Mouse (Mus musculus): Measurements from ENCODE around the gene Ccdc97. TPM values are rescaled to one million over a fixed set of nuclear protein-coding genes. Genes with fewer than 3 reads are reported as not detected.

The Ccdc97 gene
- total RNA-seq, 2 experiments from 2014 or later: 61.2 TPM

DNA sequence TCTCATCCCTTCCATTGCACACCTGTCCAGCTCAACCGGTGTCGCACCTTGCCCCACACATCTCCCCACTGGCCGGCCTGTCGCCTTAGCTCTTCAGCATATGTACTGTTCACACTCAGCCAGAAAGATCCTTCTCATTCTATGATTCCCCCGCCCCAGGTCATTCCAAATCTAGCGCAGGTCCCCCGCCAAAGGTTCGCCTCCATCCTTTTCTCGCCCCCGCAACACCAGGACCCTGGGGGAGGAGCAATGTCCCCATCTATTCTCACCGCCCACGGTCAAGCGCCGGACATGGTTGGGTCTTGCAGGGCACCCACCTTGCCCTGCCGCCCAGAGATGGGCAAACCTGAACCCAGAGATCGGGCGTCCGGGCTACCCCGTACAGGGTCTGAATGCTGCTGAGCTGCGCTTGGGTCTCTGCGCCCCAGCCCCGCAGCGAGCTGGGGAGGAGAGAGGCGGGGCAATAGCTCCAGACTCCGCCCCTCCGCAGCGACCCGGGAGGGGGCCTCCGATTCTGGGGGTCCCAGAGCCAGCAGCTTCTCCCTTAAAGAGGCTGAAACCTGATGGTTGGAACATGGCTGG lies 44.1 kb downstream of the Ccdc97 start, which contains the start of gene Tmem91:
TSS of gene Tmem91 (minus strand) at position 448 of the 582 bp plus-strand sequence.
- DNase-seq (ENCODE audit: low spot score in 2 of 2): no peak

DNA sequence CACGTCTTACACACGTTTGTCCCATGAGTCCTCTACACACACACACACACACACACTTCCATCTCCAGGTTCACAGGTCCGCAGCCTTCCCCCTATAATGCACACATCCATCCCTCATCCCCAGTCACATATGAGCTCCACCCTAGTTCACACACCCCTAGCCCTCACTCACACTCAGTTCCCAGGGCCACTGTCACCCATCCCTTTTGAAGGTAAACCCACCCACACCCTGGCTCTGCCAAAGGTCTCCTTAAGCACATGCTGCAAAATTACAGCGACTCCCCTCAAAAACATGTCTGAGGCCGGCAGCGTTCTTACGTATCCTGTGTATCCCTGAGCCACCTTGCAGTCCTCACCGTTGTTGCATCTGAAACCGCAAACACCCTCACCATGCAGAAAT lies 44.6 kb downstream of the Ccdc97 start:
- intact Hi-C loops (cut with DNase I): no loop called here
- DNase-seq (ENCODE audit: low spot score in 2 of 2): no peak

More for the DNA sequence above, 44.1 kb downstream of the Ccdc97 start, which contains the start of gene Tmem91:
- intact Hi-C loops (cut with DNase I): no loop called here

DNA sequence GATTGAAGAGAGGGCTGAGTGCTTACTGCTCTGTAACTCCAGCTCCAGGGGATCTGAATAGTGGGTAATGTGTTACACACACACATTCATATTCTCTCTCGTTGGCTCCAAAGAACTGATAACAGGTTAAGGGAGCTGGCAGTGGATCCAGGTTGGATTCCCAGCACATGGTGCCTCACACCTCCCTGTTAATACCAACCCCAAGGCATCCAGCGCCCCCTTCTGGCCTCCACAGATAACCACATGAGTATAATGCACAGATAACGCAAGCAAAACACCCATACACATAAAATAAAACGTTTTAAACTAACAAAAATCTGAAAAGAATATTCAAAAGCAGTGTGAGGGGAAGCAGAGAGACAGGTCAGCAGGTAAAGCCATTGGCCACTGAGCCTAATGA lies 46.4 kb downstream of the Ccdc97 start:
- DNase-seq (ENCODE audit: low spot score in 2 of 2): no peak
- intact Hi-C loops (cut with DNase I): no loop called here

DNA sequence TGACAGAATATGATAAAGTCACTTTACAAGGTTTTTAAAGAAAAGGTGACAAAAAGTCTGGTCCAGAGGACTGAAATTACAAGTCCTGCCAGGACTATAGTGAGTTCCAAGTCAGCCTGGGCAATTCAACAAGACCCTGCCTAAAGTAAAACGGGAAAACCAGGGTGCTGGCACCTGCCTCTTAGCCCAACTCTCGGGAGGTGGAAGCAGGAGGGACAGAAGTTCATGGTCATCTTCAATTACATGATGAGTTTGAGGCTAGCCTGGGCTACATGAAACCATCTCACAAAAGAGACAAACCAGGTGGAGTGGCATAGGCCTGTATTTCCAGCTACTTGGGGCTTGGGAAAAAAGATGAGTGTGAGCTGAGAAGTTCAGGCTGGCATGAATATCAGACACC lies 47.2 kb downstream of the Ccdc97 start:
- intact Hi-C loops (cut with DNase I): no loop called here
- DNase-seq (ENCODE audit: low spot score in 2 of 2): no peak

DNA sequence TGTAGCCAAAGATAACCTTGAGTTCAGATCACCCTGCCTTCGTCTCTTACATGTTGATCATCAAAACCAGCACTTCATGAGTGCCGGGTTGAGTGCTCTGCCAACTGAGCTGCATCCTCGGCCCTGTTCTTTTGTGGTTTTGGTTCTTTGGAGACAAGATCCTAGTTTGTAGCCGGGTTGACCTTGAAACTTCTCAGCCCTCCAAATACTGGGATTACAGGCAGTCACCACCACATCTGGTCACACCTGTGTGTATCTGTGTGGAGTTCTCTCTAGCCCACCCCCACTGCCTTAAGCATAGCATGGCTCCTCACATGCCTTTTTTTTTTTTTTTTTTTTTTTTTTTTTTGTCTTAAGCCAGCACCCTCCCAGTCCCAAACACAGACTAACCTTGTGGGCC lies 48.8 kb downstream of the Ccdc97 start:
- DNase-seq (ENCODE audit: low spot score in 2 of 2): no peak
- intact Hi-C loops (cut with DNase I): no loop called here

DNA sequence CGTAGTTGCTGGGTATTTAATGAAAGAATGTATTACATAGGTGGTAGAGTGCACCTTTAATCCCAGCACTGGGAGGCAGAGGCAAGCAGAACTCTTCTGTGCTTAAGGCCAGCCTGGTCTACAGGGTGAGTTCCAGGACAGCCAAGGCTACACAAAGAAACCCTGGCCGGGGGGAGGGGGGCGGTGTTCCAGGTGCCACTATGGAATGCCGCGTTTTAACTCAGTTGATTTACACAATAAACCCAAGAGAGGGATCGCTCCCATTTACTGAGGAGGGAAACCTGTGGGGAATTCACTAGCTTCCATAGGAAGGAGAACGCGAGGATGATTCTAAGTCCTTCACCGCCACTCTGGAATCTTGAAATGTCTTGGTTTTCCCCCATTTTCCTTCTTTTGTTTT lies 49.3 kb downstream of the Ccdc97 start:
- intact Hi-C loops (cut with DNase I): no loop called here

DNA sequence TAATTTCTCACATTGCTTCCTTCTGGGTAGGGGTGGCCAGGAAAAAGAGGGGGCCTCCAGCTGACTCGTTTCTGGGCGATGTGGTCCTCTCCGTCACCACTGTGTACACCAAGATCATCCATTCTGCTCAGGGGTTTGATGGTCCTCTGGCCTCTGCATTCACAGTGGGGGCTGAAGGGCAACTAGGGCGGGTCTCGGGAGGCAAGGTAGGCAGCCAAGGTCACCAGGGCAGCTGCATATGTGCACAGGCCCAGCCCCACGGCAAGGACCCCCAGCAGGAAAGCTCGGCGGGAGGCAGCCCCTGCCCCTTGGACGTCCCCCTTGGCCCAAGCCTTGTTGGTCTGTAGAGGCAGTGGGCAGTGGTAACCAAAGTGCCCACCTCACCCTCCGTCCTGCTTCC lies 49.7 kb downstream of the Ccdc97 start:
- intact Hi-C loops (cut with DNase I): no loop called here

More for the DNA sequence above, 49.3 kb downstream of the Ccdc97 start:
- no peak for DNase-seq (ENCODE audit: low spot score in 2 of 2)

DNA sequence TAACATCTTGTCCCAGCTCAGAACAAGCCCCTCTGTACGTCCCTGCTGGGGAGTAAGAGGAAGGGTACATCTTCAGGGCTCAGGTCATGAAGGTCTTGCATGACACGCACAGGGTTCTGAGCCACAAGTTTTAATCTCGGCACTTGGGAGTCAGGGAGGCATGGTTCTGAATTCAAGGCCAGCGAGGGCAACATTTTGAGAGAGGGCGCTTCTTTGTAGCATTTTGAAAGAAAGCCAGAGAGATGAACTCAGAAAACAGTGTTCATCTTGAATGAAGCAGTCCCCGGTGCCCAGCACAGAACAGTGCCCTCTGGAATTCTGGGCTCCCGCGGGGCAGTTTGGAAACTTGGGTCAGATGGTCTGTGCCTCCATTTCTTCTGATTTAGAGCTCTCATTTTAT lies 52.5 kb downstream of the Ccdc97 start:
- intact Hi-C loops (cut with DNase I): no loop called here
- DNase-seq (ENCODE audit: low spot score in 2 of 2): no peak

More for the DNA sequence above, 49.7 kb downstream of the Ccdc97 start:
- no peak for DNase-seq (ENCODE audit: low spot score in 2 of 2)

Other genes starting within 250 kb of the Ccdc97 start
- 1 to 10 TPM; 2.0 to 3.0 TPM for gene Ceacam1, start 241.5 kb downstream of the Ccdc97 start, total RNA-seq (2021)
- gene Ceacam2, start 179.2 kb downstream of the Ccdc97 start, total RNA-seq (2021): under 1 TPM; 0.27 to 0.42 TPM
- not detected for gene Erich4, start 103.2 kb downstream of the Ccdc97 start, total RNA-seq (2021)
- 10 to 100 TPM; 53.6 to 53.8 TPM for gene Dmac2, start 99.7 kb downstream of the Ccdc97 start, total RNA-seq (2021)
- gene B3gnt8, start 92.4 kb downstream of the Ccdc97 start, total RNA-seq (2021): 1 to 10 TPM in 1 of 2 experiments, under 1 TPM in 1; 0.20 to 1.1 TPM
- gene Bckdha, start 60.1 kb downstream of the Ccdc97 start, total RNA-seq (2021): 10 to 100 TPM; 33.0 to 40.9 TPM
- 10 to 100 TPM; 24.0 to 26.4 TPM for gene Exosc5, start 59.9 kb downstream of the Ccdc97 start, total RNA-seq (2021)
- gene Tmem91, start 43.9 kb downstream of the Ccdc97 start, total RNA-seq (2021): 10 to 100 TPM; 25.4 to 31.4 TPM
- gene B9d2, start 38.3 kb downstream of the Ccdc97 start, total RNA-seq (2021): 10 to 100 TPM; 23.7 to 28.9 TPM
- 1 to 10 TPM; 7.9 to 8.8 TPM for gene Tgfb1, start 32.1 kb downstream of the Ccdc97 start, total RNA-seq (2021)
- 100 to 1,000 TPM; 103 to 107 TPM for gene Hnrnpul1, start 35.7 kb upstream of the Ccdc97 start, total RNA-seq (2021)
- gene Axl, start 69.6 kb upstream of the Ccdc97 start, total RNA-seq (2021): 10 to 100 TPM; 40.2 to 41.7 TPM
- gene Cyp2s1, start 97.8 kb upstream of the Ccdc97 start, total RNA-seq (2021): 1 to 10 TPM; 2.9 to 3.8 TPM
- gene Cyp2b10, start 178.5 kb upstream of the Ccdc97 start, total RNA-seq (2021): under 1 TPM in 1 of 2 experiments, not detected in 1; 0.54 TPM